In the genomic region with DNA sequence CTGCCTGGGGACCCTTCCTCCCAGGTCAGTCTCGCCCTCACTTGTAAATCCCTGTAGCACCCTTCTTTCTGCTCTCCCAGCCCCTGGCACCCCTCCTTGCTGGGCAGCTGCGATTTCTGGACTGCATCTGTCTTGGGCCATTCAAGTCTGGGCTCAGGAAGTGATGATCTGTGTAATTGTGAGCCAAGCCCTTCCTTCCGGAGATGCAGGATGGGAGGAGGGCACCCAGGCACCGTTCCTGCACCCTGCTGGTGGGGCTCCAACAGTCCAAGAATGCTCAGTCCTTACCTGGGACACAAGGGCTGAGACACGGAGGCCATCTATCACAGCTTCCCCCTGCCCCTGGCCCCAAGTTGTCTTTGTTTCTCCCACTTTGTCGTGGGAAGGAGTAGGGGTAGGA, we compare ENCODE assay signal across 12 mouse cellular contexts. TPM values are rescaled to one million over a fixed set of nuclear protein-coding genes. Genes with fewer than 3 reads are reported as not detected.
A peak's percentile ranks its signal among the peaks of the same experiment; 100 is the strongest.
DNase-seq lines count a peak whose midpoint lies in the region; ATAC-seq and TF ChIP-seq lines count a peak whose summit lies in the region.
"Had no signal": no experiment of that assay in that cellular context is flagged by ENCODE, and none has a peak within 500 bp of the region (broad histone marks: within the 10 kb centered on the region; RNA-seq: fewer than 3 reads in every experiment).

No protein-coding gene starts in this region.

- no peak overlapping the region for H3K4me3 ChIP-seq in heart, embryonic 11.5 days (ENCODE audit: low read depth, low read length)
- no peak overlapping the region for H3K4me3 ChIP-seq in heart, embryonic 10.5 days
- H3K4me3 ChIP-seq in left cerebral cortex, adult 2 months, result peak overlapping the region; percentile 4; the same call in 1 of the 2 replicates
- H3K4me3 ChIP-seq in forebrain, embryonic 13.5 days, result no peak overlapping the region
- H3K4me3 ChIP-seq: embryonic facial prominence, embryonic 10.5 days; midbrain, embryonic 15.5 days had no signal

- no peak overlapping the region for H3K9ac ChIP-seq in heart, embryonic 11.5 days (ENCODE audit: low read depth, low read length)
- H3K9ac ChIP-seq in forebrain, embryonic 13.5 days, result no peak overlapping the region
- H3K9ac ChIP-seq: midbrain, embryonic 15.5 days had no signal

- peaks cover 21% of the 10 kb centered on the region for H3K4me1 ChIP-seq in heart, embryonic 11.5 days (ENCODE audit: control insufficient read depth, insufficient read depth, low read length)
- H3K4me1 ChIP-seq in heart, embryonic 10.5 days, result peaks cover 53% of the 10 kb centered on the region
- peaks cover 13% of the 10 kb centered on the region; the same call in 1 of the 2 replicates for H3K4me1 ChIP-seq in forebrain, embryonic 13.5 days

- peak overlapping the region; percentile 95; the same call in 1 of the 2 replicates for H3K4me2 ChIP-seq in heart, embryonic 11.5 days
- no peak overlapping the region for H3K4me2 ChIP-seq in forebrain, embryonic 13.5 days
- H3K4me2 ChIP-seq: midbrain, embryonic 15.5 days had no signal

- ATAC-seq in heart, embryonic 11.5 days (replicated peaks; ENCODE audit: insufficient number of reproducible peaks, low FRiP score, low TSS enrichment), result no peak
- no peak for ATAC-seq in forebrain, embryonic 13.5 days
- ATAC-seq: CD4-positive, CD25-positive, alpha-beta regulatory T cell, adult 4 months; midbrain, embryonic 15.5 days had no signal

- H3K27me3 ChIP-seq in heart, embryonic 11.5 days (ENCODE audit: control insufficient read depth, insufficient read depth, low read length), result peaks cover 5% of the 10 kb centered on the region; the same call in 1 of the 2 replicates
- H3K27me3 ChIP-seq in heart, embryonic 10.5 days (ENCODE audit: insufficient read depth, poor library complexity, severe bottlenecking), result peaks cover 48% of the 10 kb centered on the region
- peaks cover 61% of the 10 kb centered on the region for H3K27me3 ChIP-seq in forebrain, embryonic 13.5 days

- no peaks in the 10 kb centered on the region for H3K9me3 ChIP-seq in heart, embryonic 11.5 days (replicated peaks; ENCODE audit: control insufficient read depth, low read length)
- no peaks in the 10 kb centered on the region for H3K9me3 ChIP-seq in heart, embryonic 10.5 days
- no peaks in the 10 kb centered on the region for H3K9me3 ChIP-seq in forebrain, embryonic 13.5 days (replicated peaks)
- H3K9me3 ChIP-seq: embryonic facial prominence, embryonic 10.5 days; midbrain, embryonic 15.5 days had no signal

- 50% methylated on average over 6 of the region's 6 CpGs for WGBS in heart, embryonic 11.5 days (ENCODE audit: insufficient replicate concordance)
- 51% methylated on average over 6 of the region's 6 CpGs for WGBS in heart, embryonic 10.5 days
- 69% methylated on average over 6 of the region's 6 CpGs for WGBS in forebrain, embryonic 13.5 days

- intact Hi-C loops in left cerebral cortex, adult 2 months (cut with DNase I), result no loop called here
- intact Hi-C loops in left cerebral cortex, postnatal 36 days (cut with DNase I), result no loop called here

- no peaks in the 10 kb centered on the region for H3K36me3 ChIP-seq in heart, embryonic 11.5 days (ENCODE audit: control insufficient read depth, insufficient read depth, low read length)
- H3K36me3 ChIP-seq in heart, embryonic 10.5 days, result no peaks in the 10 kb centered on the region
- no peaks in the 10 kb centered on the region for H3K36me3 ChIP-seq in forebrain, embryonic 13.5 days (ENCODE audit: poor library complexity, severe bottlenecking)
- H3K36me3 ChIP-seq: embryonic facial prominence, embryonic 10.5 days; midbrain, embryonic 15.5 days had no signal

- TF ChIP-seq CTCF in left cerebral cortex, adult 2 months (IDR thresholded peaks at IDR 0.05), result no peak

- no peak for DNase-seq in heart, embryonic 10.5 days (ENCODE audit: low spot score)
- DNase-seq in left cerebral cortex, adult 2 months (ENCODE audit: extremely low spot score in 1 of 2, low spot score in 2 of 2), result no peak
- DNase-seq in left cerebral cortex, postnatal 36 days (ENCODE audit: low spot score in 2 of 2), result no peak
- DNase-seq in cerebellum, postnatal 14 days, result peak; percentile 55 to 64
- DNase-seq in lung, postnatal 4 days, result peak; percentile 56 to 63
- no peak for DNase-seq in embryo, embryonic 10.5 days (ENCODE audit: low spot score)

- no peak overlapping the region for H3K27ac ChIP-seq in heart, embryonic 11.5 days (ENCODE audit: low read depth, low read length)
- H3K27ac ChIP-seq in heart, embryonic 10.5 days, result no peak overlapping the region
- H3K27ac ChIP-seq in left cerebral cortex, adult 2 months, result no peak overlapping the region
- H3K27ac ChIP-seq in forebrain, embryonic 13.5 days, result no peak overlapping the region
- H3K27ac ChIP-seq: embryonic facial prominence, embryonic 10.5 days; midbrain, embryonic 15.5 days had no signal

RNA-seq across cellular contexts. Expression of gene Ifitm10, which starts 3.7 kb away (rescaled TPM):
- polyA plus RNA-seq in heart, embryonic 11.5 days (2014; fragmentation: Nextera tagmentation; extraction: Ambion mirVana), result 7.6 and 8.3 TPM in 2 replicates
- polyA plus RNA-seq in heart, embryonic 10.5 days (2016; fragmentation: Nextera tagmentation; extraction: Ambion mirVana), result 7.7 and 12.5 TPM in 2 replicates
- 10 to 100 TPM; 31.4 to 36.1 TPM for total RNA-seq in left cerebral cortex, adult 2 months (2021)
- 10 to 100 TPM; 30.8 to 33.4 TPM for total RNA-seq in left cerebral cortex, postnatal 36 days (2021)
- polyA plus RNA-seq in forebrain, embryonic 13.5 days (2015; fragmentation: Nextera tagmentation; extraction: Ambion mirVana), result 0.96 and 1.1 TPM in 2 replicates
- polyA plus RNA-seq: neural tube, embryonic 11.5 days had no signal

RNA-seq across cellular contexts. Expression of gene Gm49369, which starts 12.6 kb away (rescaled TPM):
- polyA plus RNA-seq in heart, embryonic 11.5 days (2014; fragmentation: Nextera tagmentation; extraction: Ambion mirVana), result 1.9 TPM in 1 of 2 replicates, not detected in the other
- 0.55 and 0.92 TPM in 2 replicates for polyA plus RNA-seq in heart, embryonic 10.5 days (2016; fragmentation: Nextera tagmentation; extraction: Ambion mirVana)
- total RNA-seq in left cerebral cortex, adult 2 months (2021), result 1 to 10 TPM; 4.3 to 4.5 TPM
- total RNA-seq in left cerebral cortex, postnatal 36 days (2021), result 1 to 10 TPM in 1 of 2 experiments, not detected in 1; 4.6 TPM
- polyA plus RNA-seq in forebrain, embryonic 13.5 days (2015; fragmentation: Nextera tagmentation; extraction: Ambion mirVana), result 1.5 TPM in 1 of 2 replicates, not detected in the other
- polyA plus RNA-seq: CD4-positive, CD25-positive, alpha-beta regulatory T cell, adult 4 months; embryonic facial prominence, embryonic 10.5 days; neural tube, embryonic 11.5 days had no signal

RNA-seq across cellular contexts. Expression of gene Ctsd, which starts 18.0 kb away (rescaled TPM):
- polyA plus RNA-seq in heart, embryonic 11.5 days (2014; fragmentation: Nextera tagmentation; extraction: Ambion mirVana), result 378 and 446 TPM in 2 replicates
- polyA plus RNA-seq in heart, embryonic 10.5 days (2016; fragmentation: Nextera tagmentation; extraction: Ambion mirVana), result 293 and 402 TPM in 2 replicates
- total RNA-seq in left cerebral cortex, adult 2 months (2021), result 100 to 1,000 TPM; 304 TPM
- 100 to 1,000 TPM; 297 to 348 TPM for total RNA-seq in left cerebral cortex, postnatal 36 days (2021)
- 145 and 166 TPM in 2 replicates for polyA plus RNA-seq in forebrain, embryonic 13.5 days (2015; fragmentation: Nextera tagmentation; extraction: Ambion mirVana)

Comparison
In these comparisons a context has a peak if more than half of its experiments do, and no peak if none do; other contexts are left out.
1. DNase-seq: peak in cerebellum, postnatal 14 days (2 of 2) and lung, postnatal 4 days (2 of 2); none in heart, embryonic 10.5 days (single experiment), left cerebral cortex, adult 2 months (0 of 2), left cerebral cortex, postnatal 36 days (0 of 2) and embryo, embryonic 10.5 days (single experiment).